Mouse (Mus musculus): ENCODE data around the gene Cadps2. TPM values are rescaled to one million over a fixed set of nuclear protein-coding genes. Genes with fewer than 3 reads are reported as not detected.

Cadps2 gene
- polyA plus RNA-seq, 1 experiment from 2014 or later, result 3.2 TPM

GRCm38 (mm10) chr6:23647627-23648247 is 191.5 kb downstream of the Cadps2 start:
- H3K4me3 ChIP-seq (ENCODE audit: low read depth, low read length), result no peak overlapping the region
- DNase-seq (ENCODE audit: low spot score, missing footprints), result no peak
- H3K27ac ChIP-seq (ENCODE audit: low read depth, low read length), result no peak overlapping the region
- 90% methylated on average over 7 of the region's 7 CpGs for WGBS
- no peak overlapping the region for H3K4me2 ChIP-seq
- H3K27me3 ChIP-seq (ENCODE audit: control insufficient read depth, insufficient read depth, low read length), result no peaks in the 10 kb centered on the region
- no peaks in the 10 kb centered on the region for H3K36me3 ChIP-seq (ENCODE audit: control insufficient read depth, insufficient read depth, low read length)
- ATAC-seq (ENCODE audit: low FRiP score), result no peak
- no peak overlapping the region for H3K9ac ChIP-seq (ENCODE audit: low read length)
- no peaks in the 10 kb centered on the region for H3K4me1 ChIP-seq (ENCODE audit: control insufficient read depth, insufficient read depth, low read length)
- no peaks in the 10 kb centered on the region for H3K9me3 ChIP-seq (ENCODE audit: control insufficient read depth, low read length)

GRCm38 (mm10) chr6:23637081-23637480 is 202.1 kb downstream of the Cadps2 start:
- DNase-seq (ENCODE audit: low spot score, missing footprints) (no peak), ATAC-seq (ENCODE audit: low FRiP score) (no peak)
- Histone ChIP-seq H3K4me3 (ENCODE audit: low read depth, low read length) (no peak overlapping the region), H3K4me2 (no peak overlapping the region), H3K9ac (ENCODE audit: low read length) (no peak overlapping the region), H3K36me3 (ENCODE audit: control insufficient read depth, insufficient read depth, low read length) (no peaks in the 10 kb centered on the region), H3K27ac (ENCODE audit: low read depth, low read length) (no peak overlapping the region), H3K9me3 (ENCODE audit: control insufficient read depth, low read length) (no peaks in the 10 kb centered on the region), H3K27me3 (ENCODE audit: control insufficient read depth, insufficient read depth, low read length) (no peaks in the 10 kb centered on the region), H3K4me1 (ENCODE audit: control insufficient read depth, insufficient read depth, low read length) (no peaks in the 10 kb centered on the region)
- WGBS, result 82% methylated on average over 3 of the region's 3 CpGs

GRCm38 (mm10) chr6:23635208-23635607 is 204.0 kb downstream of the Cadps2 start:
- Histone ChIP-seq H3K36me3 (ENCODE audit: control insufficient read depth, insufficient read depth, low read length) (no peaks in the 10 kb centered on the region), H3K9ac (ENCODE audit: low read length) (no peak overlapping the region), H3K27me3 (ENCODE audit: control insufficient read depth, insufficient read depth, low read length) (no peaks in the 10 kb centered on the region), H3K4me2 (no peak overlapping the region), H3K27ac (ENCODE audit: low read depth, low read length) (no peak overlapping the region), H3K4me3 (ENCODE audit: low read depth, low read length) (no peak overlapping the region), H3K9me3 (ENCODE audit: control insufficient read depth, low read length) (no peaks in the 10 kb centered on the region), H3K4me1 (ENCODE audit: control insufficient read depth, insufficient read depth, low read length) (peaks cover 3% of the 10 kb centered on the region; the same call in 1 of the 2 replicates)
- ATAC-seq (ENCODE audit: low FRiP score) (no peak), DNase-seq (ENCODE audit: low spot score, missing footprints) (no peak)
- 95% methylated on average over 3 of the region's 3 CpGs for WGBS

GRCm38 (mm10) chr6:23634016-23634415 is 205.2 kb downstream of the Cadps2 start:
- 81% methylated on average over 9 of the region's 9 CpGs for WGBS
- Histone ChIP-seq H3K9me3 (ENCODE audit: control insufficient read depth, low read length) (no peaks in the 10 kb centered on the region), H3K4me1 (ENCODE audit: control insufficient read depth, insufficient read depth, low read length) (peaks cover 3% of the 10 kb centered on the region; the same call in 1 of the 2 replicates), H3K4me3 (ENCODE audit: low read depth, low read length) (no peak overlapping the region), H3K27me3 (ENCODE audit: control insufficient read depth, insufficient read depth, low read length) (no peaks in the 10 kb centered on the region), H3K9ac (ENCODE audit: low read length) (no peak overlapping the region), H3K27ac (ENCODE audit: low read depth, low read length) (no peak overlapping the region), H3K4me2 (no peak overlapping the region), H3K36me3 (ENCODE audit: control insufficient read depth, insufficient read depth, low read length) (no peaks in the 10 kb centered on the region)
- DNase-seq (ENCODE audit: low spot score, missing footprints), result no peak
- no peak for ATAC-seq (ENCODE audit: low FRiP score)

GRCm38 (mm10) chr6:23630465-23630864 is 208.8 kb downstream of the Cadps2 start:
- H3K27me3 ChIP-seq (ENCODE audit: control insufficient read depth, insufficient read depth, low read length), result no peaks in the 10 kb centered on the region
- H3K9ac ChIP-seq (ENCODE audit: low read length), result no peak overlapping the region
- no peak for ATAC-seq (ENCODE audit: low FRiP score)
- peaks cover 3% of the 10 kb centered on the region; the same call in 1 of the 2 replicates for H3K4me1 ChIP-seq (ENCODE audit: control insufficient read depth, insufficient read depth, low read length)
- no peak overlapping the region for H3K27ac ChIP-seq (ENCODE audit: low read depth, low read length)
- H3K4me3 ChIP-seq (ENCODE audit: low read depth, low read length), result no peak overlapping the region
- H3K36me3 ChIP-seq (ENCODE audit: control insufficient read depth, insufficient read depth, low read length), result no peaks in the 10 kb centered on the region
- DNase-seq (ENCODE audit: low spot score, missing footprints), result peak; percentile 84
- no peaks in the 10 kb centered on the region for H3K9me3 ChIP-seq (ENCODE audit: control insufficient read depth, low read length)
- 13% methylated on average over 4 of the region's 4 CpGs for WGBS
- H3K4me2 ChIP-seq, result no peak overlapping the region

- no peaks in the 10 kb centered on the region for H3K36me3 ChIP-seq (ENCODE audit: control insufficient read depth, insufficient read depth, low read length)
- ATAC-seq (ENCODE audit: low FRiP score), result no peak
- no peak overlapping the region for H3K4me2 ChIP-seq
- DNase-seq (ENCODE audit: low spot score, missing footprints), result no peak
- 94% methylated on average over 2 of the region's 2 CpGs for WGBS
- H3K4me1 ChIP-seq (ENCODE audit: control insufficient read depth, insufficient read depth, low read length), result no peaks in the 10 kb centered on the region
- no peak overlapping the region for H3K4me3 ChIP-seq (ENCODE audit: low read depth, low read length)
- H3K27me3 ChIP-seq (ENCODE audit: control insufficient read depth, insufficient read depth, low read length), result no peaks in the 10 kb centered on the region
- H3K9ac ChIP-seq (ENCODE audit: low read length), result no peak overlapping the region
- H3K9me3 ChIP-seq (ENCODE audit: control insufficient read depth, low read length), result no peaks in the 10 kb centered on the region
- H3K27ac ChIP-seq (ENCODE audit: low read depth, low read length), result no peak overlapping the region
These were observed 264.1 kb downstream of the Cadps2 start for GRCm38 (mm10) chr6:23575102-23575501.

- Histone ChIP-seq H3K27me3 (ENCODE audit: control insufficient read depth, insufficient read depth, low read length) (no peaks in the 10 kb centered on the region), H3K36me3 (ENCODE audit: control insufficient read depth, insufficient read depth, low read length) (no peaks in the 10 kb centered on the region), H3K9ac (ENCODE audit: low read length) (no peak overlapping the region), H3K4me2 (no peak overlapping the region), H3K4me1 (ENCODE audit: control insufficient read depth, insufficient read depth, low read length) (no peaks in the 10 kb centered on the region), H3K9me3 (ENCODE audit: control insufficient read depth, low read length) (no peaks in the 10 kb centered on the region), H3K4me3 (ENCODE audit: low read depth, low read length) (no peak overlapping the region), H3K27ac (ENCODE audit: low read depth, low read length) (no peak overlapping the region)
- 92% methylated on average over 4 of the region's 4 CpGs for WGBS
- DNase-seq (ENCODE audit: low spot score, missing footprints), result no peak
- ATAC-seq (ENCODE audit: low FRiP score), result no peak
These were observed 265.5 kb downstream of the Cadps2 start for GRCm38 (mm10) chr6:23573750-23574149.

GRCm38 (mm10) chr6:23572401-23572800 is 266.8 kb downstream of the Cadps2 start:
- Histone ChIP-seq H3K27me3 (ENCODE audit: control insufficient read depth, insufficient read depth, low read length) (no peaks in the 10 kb centered on the region), H3K9ac (ENCODE audit: low read length) (no peak overlapping the region), H3K27ac (ENCODE audit: low read depth, low read length) (no peak overlapping the region), H3K9me3 (ENCODE audit: control insufficient read depth, low read length) (no peaks in the 10 kb centered on the region), H3K36me3 (ENCODE audit: control insufficient read depth, insufficient read depth, low read length) (no peaks in the 10 kb centered on the region), H3K4me1 (ENCODE audit: control insufficient read depth, insufficient read depth, low read length) (no peaks in the 10 kb centered on the region), H3K4me3 (ENCODE audit: low read depth, low read length) (no peak overlapping the region), H3K4me2 (no peak overlapping the region)
- ATAC-seq (ENCODE audit: low FRiP score) (peak; percentile 38; the same call in 1 of the 2 replicates), DNase-seq (ENCODE audit: low spot score, missing footprints) (no peak)
- WGBS, result 34% methylated on average over 4 of the region's 4 CpGs

- Histone ChIP-seq H3K9me3 (ENCODE audit: control insufficient read depth, low read length) (no peaks in the 10 kb centered on the region), H3K4me3 (ENCODE audit: low read depth, low read length) (no peak overlapping the region), H3K36me3 (ENCODE audit: control insufficient read depth, insufficient read depth, low read length) (no peaks in the 10 kb centered on the region), H3K4me2 (no peak overlapping the region), H3K4me1 (ENCODE audit: control insufficient read depth, insufficient read depth, low read length) (no peaks in the 10 kb centered on the region), H3K27me3 (ENCODE audit: control insufficient read depth, insufficient read depth, low read length) (no peaks in the 10 kb centered on the region), H3K9ac (ENCODE audit: low read length) (no peak overlapping the region), H3K27ac (ENCODE audit: low read depth, low read length) (no peak overlapping the region)
- WGBS, result 87% methylated on average over 4 of the region's 4 CpGs
- ATAC-seq (ENCODE audit: low FRiP score) (no peak), DNase-seq (ENCODE audit: low spot score, missing footprints) (no peak)
These were observed 269.5 kb downstream of the Cadps2 start for GRCm38 (mm10) chr6:23569686-23570085.
